Mouse (Mus musculus) E14TG2a.4 (cell line): ENCODE measurements at regions not wholly inside any gene's neighbourhood (a gene's known extent, or its start where the extent isn't known, plus 50 kb on each side); places are given as distances from the start of the nearest gene placed in this dataset.

Experiments
- CTCF ChIP-seq: conservative IDR thresholded peaks from 2 replicates; pipeline ENCODE4 v1.5.1; 2014; ENCODE audit warnings: low read length
- POU5F1 ChIP-seq: IDR thresholded peaks from 2 replicates; pipeline ENCODE4 v1.6.1; 2014; ENCODE audit warnings: low read length, borderline replicate concordance

GRCm38 (mm10) chr4:50239386-50239785 lies 393.8 kb upstream of the Grin3a start:
- no peak for TF ChIP-seq CTCF
- TF ChIP-seq POU5F1: no peak
